Mouse (Mus musculus) E14TG2a.4 (cell line): Measurements from ENCODE around the gene Flrt2.

Source experiments
- CTCF ChIP-seq: conservative IDR thresholded peaks from 2 replicates; pipeline ENCODE4 v1.5.1; 2014; ENCODE audit warnings: low read length
- NANOG ChIP-seq: IDR thresholded peaks from 2 replicates; pipeline ENCODE4 v1.6.1; 2014; ENCODE audit warnings: borderline replicate concordance, low read length, mixed read lengths
- POU5F1 ChIP-seq: IDR thresholded peaks from 2 replicates; pipeline ENCODE4 v1.6.1; 2014; ENCODE audit warnings: low read length, borderline replicate concordance

- TF ChIP-seq CTCF: no peak
- no peak for TF ChIP-seq POU5F1
- TF ChIP-seq NANOG: no peak
These were observed 73.2 kb downstream of the Flrt2 start for GRCm38 (mm10) chr12:95765255-95765654.
